Mouse (Mus musculus): ENCODE data around the gene Mgat5b.

Gene Mgat5b

GRCm38 (mm10) chr11:116974341-116974740 is 55.7 kb downstream of the Mgat5b start:
- in situ Hi-C loops (cut with MboI, MseI), result no loop called here

- in situ Hi-C loops (cut with MboI, MseI), result loop anchor here (5.0 kb wide), 1 partner anchor 67 kb away; no protein-coding TSS in a partner anchor
Observed at GRCm38 (mm10) chr11:116980313-116980712, 61.6 kb downstream of the Mgat5b start.

GRCm38 (mm10) chr11:116982543-116982942 is 63.9 kb downstream of the Mgat5b start:
- in situ Hi-C loops (cut with MboI, MseI), result loop anchor here (5.0 kb wide), 1 partner anchor 65 kb away; no protein-coding TSS in a partner anchor

- in situ Hi-C loops (cut with MboI, MseI), result no loop called here
Observed at GRCm38 (mm10) chr11:116985504-116986385, 67.1 kb downstream of the Mgat5b start.

GRCm38 (mm10) chr11:116988131-116988530 is 69.5 kb downstream of the Mgat5b start:
- in situ Hi-C loops (cut with MboI, MseI), result no loop called here

- in situ Hi-C loops (cut with MboI, MseI), result no loop called here
Observed at GRCm38 (mm10) chr11:116990231-116990630, 71.6 kb downstream of the Mgat5b start.

- in situ Hi-C loops (cut with MboI, MseI), result no loop called here
Observed at GRCm38 (mm10) chr11:116991410-116991809, 72.7 kb downstream of the Mgat5b start.

- in situ Hi-C loops (cut with MboI, MseI), result no loop called here
Observed at GRCm38 (mm10) chr11:116991964-116992363, 73.3 kb downstream of the Mgat5b start.

GRCm38 (mm10) chr11:116994095-116994582 is 75.5 kb downstream of the Mgat5b start:
- in situ Hi-C loops (cut with MboI, MseI), result no loop called here

GRCm38 (mm10) chr11:116996976-116997375 is 78.3 kb downstream of the Mgat5b start:
- in situ Hi-C loops (cut with MboI, MseI), result no loop called here

- in situ Hi-C loops (cut with MboI, MseI), result no loop called here
Observed at GRCm38 (mm10) chr11:116998935-116999334, 80.3 kb downstream of the Mgat5b start.

- in situ Hi-C loops (cut with MboI, MseI), result no loop called here
Observed at GRCm38 (mm10) chr11:117000219-117000618, 81.6 kb downstream of the Mgat5b start.

- in situ Hi-C loops (cut with MboI, MseI), result no loop called here
Observed at GRCm38 (mm10) chr11:117001789-117002188, 83.1 kb downstream of the Mgat5b start.

- in situ Hi-C loops (cut with MboI, MseI), result no loop called here
Observed at GRCm38 (mm10) chr11:117003503-117003902, 84.8 kb downstream of the Mgat5b start.

GRCm38 (mm10) chr11:117004277-117004676 is 85.6 kb downstream of the Mgat5b start:
- in situ Hi-C loops (cut with MboI, MseI), result no loop called here

- in situ Hi-C loops (cut with MboI, MseI), result no loop called here
Observed at GRCm38 (mm10) chr11:117017462-117017861, 98.8 kb downstream of the Mgat5b start.

GRCm38 (mm10) chr11:117018410-117018809 is 99.7 kb downstream of the Mgat5b start:
- in situ Hi-C loops (cut with MboI, MseI), result no loop called here

- in situ Hi-C loops (cut with MboI, MseI), result no loop called here
Observed at GRCm38 (mm10) chr11:117021026-117021425, 102.4 kb downstream of the Mgat5b start.

GRCm38 (mm10) chr11:117023537-117023936 is 104.9 kb downstream of the Mgat5b start:
- in situ Hi-C loops (cut with MboI, MseI), result no loop called here

GRCm38 (mm10) chr11:117027681-117028080 is 109.0 kb downstream of the Mgat5b start:
- in situ Hi-C loops (cut with MboI, MseI), result no loop called here

- in situ Hi-C loops (cut with MboI, MseI), result no loop called here
Observed at GRCm38 (mm10) chr11:117028861-117029568, 110.4 kb downstream of the Mgat5b start.

- in situ Hi-C loops (cut with MboI, MseI), result no loop called here
Observed at GRCm38 (mm10) chr11:117029569-117029955, 110.9 kb downstream of the Mgat5b start.
